Mouse (Mus musculus): ENCODE measurements around the gene Apba2. TPM values are rescaled to one million over a fixed set of nuclear protein-coding genes. Genes with fewer than 3 reads are reported as not detected.
A peak's percentile ranks its signal among the peaks of the same experiment; 100 is the strongest.

Apba2 gene
- polyA plus RNA-seq, 1 experiment, result not detected

DNA sequence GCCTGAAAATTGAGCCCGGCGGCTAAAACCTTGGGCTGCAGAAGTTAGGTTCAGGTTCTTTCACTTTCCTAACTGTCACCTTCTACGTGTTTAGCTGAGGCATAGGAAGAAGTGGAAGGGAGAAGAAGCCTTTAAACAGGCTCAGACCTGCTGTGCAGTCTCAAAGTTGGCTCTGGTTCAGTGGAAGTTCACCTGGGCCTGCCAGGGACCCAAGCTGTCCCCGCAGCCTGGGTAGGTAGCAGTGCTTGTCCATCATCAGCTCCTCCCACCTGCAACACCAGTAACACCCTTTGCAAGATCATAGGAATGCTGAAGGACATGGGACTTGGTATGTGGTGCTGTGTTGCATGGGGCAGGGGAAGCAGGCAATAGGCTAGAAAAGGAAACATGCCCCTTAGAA, 17.6 kb downstream of the Apba2 start:
- 98% methylated on average over 4 of the region's 4 CpGs for WGBS
- no peak overlapping the region for H3K4me3 ChIP-seq (ENCODE audit: insufficient read depth, low read depth, low read length)
- no peak for TF ChIP-seq POLR2A (IDR thresholded peaks at IDR 0.05; ENCODE audit: insufficient read depth, low read depth, low read length)
- TF ChIP-seq CTCF (IDR thresholded peaks at IDR 0.05; ENCODE audit: insufficient read depth, low read depth, low read length), result no peak
- no peak overlapping the region for H3K27ac ChIP-seq (ENCODE audit: insufficient read depth, low read depth, low read length)
- H3K4me1 ChIP-seq (ENCODE audit: control insufficient read depth, insufficient read depth, low read length), result peaks cover 5% of the 10 kb centered on the region

DNA sequence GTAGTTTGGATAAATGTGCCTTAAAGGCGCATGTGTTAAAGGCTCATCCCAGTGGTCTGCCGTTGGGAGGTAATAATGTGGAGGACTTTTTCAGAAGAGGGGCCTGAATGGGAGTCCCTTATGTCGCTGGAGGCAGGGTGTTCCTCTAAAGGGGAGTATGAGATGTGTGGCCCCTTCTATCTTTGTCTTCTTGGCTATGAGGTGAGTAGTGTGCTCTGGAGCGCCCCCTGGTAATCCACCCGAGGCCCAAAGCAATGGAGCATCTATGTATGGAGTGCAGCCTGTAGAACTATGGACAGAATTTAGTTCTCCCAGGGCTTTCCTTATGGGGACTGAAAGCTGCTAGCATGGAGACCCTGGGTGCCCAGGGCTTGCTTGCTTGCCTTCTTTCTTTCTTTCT, 18.0 kb downstream of the Apba2 start:
- Histone ChIP-seq H3K27ac (ENCODE audit: insufficient read depth, low read depth, low read length) (no peak overlapping the region), H3K4me3 (ENCODE audit: insufficient read depth, low read depth, low read length) (no peak overlapping the region), H3K4me1 (ENCODE audit: control insufficient read depth, insufficient read depth, low read length) (peaks cover 5% of the 10 kb centered on the region)
- TF ChIP-seq POLR2A (IDR thresholded peaks at IDR 0.05; ENCODE audit: insufficient read depth, low read depth, low read length), result no peak
- TF ChIP-seq CTCF (IDR thresholded peaks at IDR 0.05; ENCODE audit: insufficient read depth, low read depth, low read length), result no peak
- 78% methylated on average over 5 of the region's 5 CpGs for WGBS

DNA sequence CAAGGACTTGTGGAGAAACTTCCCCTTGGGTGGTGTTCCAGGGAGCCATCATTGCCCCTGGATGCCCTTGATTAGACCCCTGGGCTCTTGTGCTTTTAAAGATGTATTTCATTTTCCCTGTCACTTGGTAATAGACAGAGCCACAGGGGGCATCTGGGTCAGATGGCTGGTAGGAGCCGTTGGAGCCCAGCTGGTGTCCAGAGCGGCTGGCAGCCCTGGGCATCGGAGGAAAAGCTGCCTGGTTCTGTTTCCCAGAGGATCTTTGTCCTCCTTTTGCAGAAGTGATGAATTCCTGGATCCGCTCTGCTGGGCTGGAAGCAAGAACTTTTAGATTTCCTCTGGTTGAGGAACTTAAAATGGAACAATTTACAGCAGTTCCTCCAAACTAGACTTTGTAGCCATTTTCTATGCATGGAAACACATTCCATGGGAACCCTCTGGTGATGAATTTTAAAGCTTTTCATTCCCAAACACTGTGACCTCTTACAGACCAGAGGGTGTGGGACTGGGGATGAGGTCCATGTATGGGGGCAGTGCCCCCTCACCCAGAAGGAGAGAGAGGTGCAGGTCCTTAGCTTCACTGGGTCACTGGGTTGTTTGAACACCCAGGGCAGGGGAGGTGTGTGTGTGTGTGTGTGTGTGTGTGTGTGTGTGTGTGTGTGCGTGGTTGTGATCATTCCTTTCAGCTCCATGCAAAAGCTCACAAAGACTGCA, 20.3 kb downstream of the Apba2 start:
- 49% methylated on average over 5 of the region's 5 CpGs for WGBS
- peak overlapping the region; percentile 25; the same call in 1 of the 2 replicates for H3K27ac ChIP-seq (ENCODE audit: insufficient read depth, low read depth, low read length)
- no peak for TF ChIP-seq POLR2A (IDR thresholded peaks at IDR 0.05; ENCODE audit: insufficient read depth, low read depth, low read length)
- no peak for TF ChIP-seq CTCF (IDR thresholded peaks at IDR 0.05; ENCODE audit: insufficient read depth, low read depth, low read length)

DNA sequence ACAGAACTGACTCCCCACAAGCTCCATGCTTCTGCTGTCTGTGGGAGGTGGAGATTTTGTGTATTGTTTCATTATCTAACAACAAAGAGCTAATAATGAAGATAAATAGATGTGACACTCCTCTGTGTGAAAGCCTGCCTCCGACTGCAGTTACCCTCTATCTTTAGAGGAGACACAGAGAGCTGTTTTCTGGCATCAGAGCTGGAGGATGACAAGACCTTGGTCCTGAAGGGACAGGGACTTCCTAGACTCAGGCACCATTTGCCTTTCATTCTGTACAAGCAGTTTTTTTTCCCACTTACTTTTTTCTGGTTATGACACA, 20.9 kb downstream of the Apba2 start:
- 13% methylated on average over 1 of the region's 1 CpGs for WGBS
- Histone ChIP-seq H3K4me3 (ENCODE audit: insufficient read depth, low read depth, low read length) (no peak overlapping the region), H3K27ac (ENCODE audit: insufficient read depth, low read depth, low read length) (peak overlapping the region; percentile 25; the same call in 1 of the 2 replicates), H3K4me1 (ENCODE audit: control insufficient read depth, insufficient read depth, low read length) (peaks cover 5% of the 10 kb centered on the region)
- TF ChIP-seq CTCF (IDR thresholded peaks at IDR 0.05; ENCODE audit: insufficient read depth, low read depth, low read length), result no peak
- TF ChIP-seq POLR2A (IDR thresholded peaks at IDR 0.05; ENCODE audit: insufficient read depth, low read depth, low read length), result no peak

More for the DNA sequence above, 20.3 kb downstream of the Apba2 start:
- H3K4me1 ChIP-seq (ENCODE audit: control insufficient read depth, insufficient read depth, low read length), result peaks cover 5% of the 10 kb centered on the region
- H3K4me3 ChIP-seq (ENCODE audit: insufficient read depth, low read depth, low read length), result no peak overlapping the region

DNA sequence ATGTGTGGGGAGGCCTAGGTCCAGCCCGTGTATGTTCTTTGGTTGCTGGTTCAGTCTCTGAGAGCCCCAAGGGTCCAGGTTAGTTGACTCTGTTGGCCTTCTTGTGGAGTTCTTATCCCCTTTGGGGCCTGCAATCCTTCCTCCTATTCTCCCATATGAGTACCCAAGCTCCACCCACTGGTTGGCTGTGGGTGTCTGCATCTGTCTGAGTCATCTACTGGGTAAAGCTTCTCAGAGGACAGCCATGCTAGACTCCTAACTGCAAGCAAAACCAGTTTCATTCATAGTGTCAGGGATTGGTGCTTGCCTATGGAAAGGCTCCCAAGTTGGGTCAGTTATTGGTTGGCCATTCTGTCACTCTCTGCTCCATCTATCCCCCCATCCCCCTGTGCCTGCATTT, 29.8 kb downstream of the Apba2 start:
- no peak for TF ChIP-seq POLR2A (IDR thresholded peaks at IDR 0.05; ENCODE audit: insufficient read depth, low read depth, low read length)
- no peak for TF ChIP-seq CTCF (IDR thresholded peaks at IDR 0.05; ENCODE audit: insufficient read depth, low read depth, low read length)
- no peak overlapping the region for H3K4me3 ChIP-seq (ENCODE audit: insufficient read depth, low read depth, low read length)
- no peak overlapping the region for H3K27ac ChIP-seq (ENCODE audit: insufficient read depth, low read depth, low read length)
- no peaks in the 10 kb centered on the region for H3K4me1 ChIP-seq (ENCODE audit: control insufficient read depth, insufficient read depth, low read length)
- WGBS, result 87% methylated on average over 1 of the region's 1 CpGs

DNA sequence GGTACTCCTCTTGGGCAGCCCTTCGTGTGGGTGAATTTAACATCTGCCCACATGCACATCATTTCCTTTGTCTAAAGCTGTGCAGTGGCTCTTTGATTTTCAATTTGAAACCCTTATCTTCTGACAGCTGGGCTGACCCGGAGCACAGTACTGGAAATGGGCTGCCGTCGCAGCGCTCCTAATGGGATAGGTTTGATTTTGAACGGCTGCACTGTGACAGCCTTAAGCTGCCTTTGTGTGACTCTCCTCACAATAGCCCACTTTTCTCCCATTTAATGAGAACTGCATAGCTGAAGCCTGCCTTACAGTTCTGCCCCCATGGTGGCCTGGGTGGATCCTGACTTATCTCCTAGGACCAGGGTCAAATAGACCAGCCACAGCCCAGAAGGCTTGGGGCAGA, 31.9 kb downstream of the Apba2 start:
- H3K4me1 ChIP-seq (ENCODE audit: control insufficient read depth, insufficient read depth, low read length), result peaks cover 5% of the 10 kb centered on the region; the same call in 1 of the 2 replicates
- no peak overlapping the region for H3K27ac ChIP-seq (ENCODE audit: insufficient read depth, low read depth, low read length)
- 72% methylated on average over 6 of the region's 6 CpGs for WGBS
- no peak overlapping the region for H3K4me3 ChIP-seq (ENCODE audit: insufficient read depth, low read depth, low read length)
- TF ChIP-seq POLR2A (IDR thresholded peaks at IDR 0.05; ENCODE audit: insufficient read depth, low read depth, low read length) (no peak), CTCF (IDR thresholded peaks at IDR 0.05; ENCODE audit: insufficient read depth, low read depth, low read length) (no peak)

DNA sequence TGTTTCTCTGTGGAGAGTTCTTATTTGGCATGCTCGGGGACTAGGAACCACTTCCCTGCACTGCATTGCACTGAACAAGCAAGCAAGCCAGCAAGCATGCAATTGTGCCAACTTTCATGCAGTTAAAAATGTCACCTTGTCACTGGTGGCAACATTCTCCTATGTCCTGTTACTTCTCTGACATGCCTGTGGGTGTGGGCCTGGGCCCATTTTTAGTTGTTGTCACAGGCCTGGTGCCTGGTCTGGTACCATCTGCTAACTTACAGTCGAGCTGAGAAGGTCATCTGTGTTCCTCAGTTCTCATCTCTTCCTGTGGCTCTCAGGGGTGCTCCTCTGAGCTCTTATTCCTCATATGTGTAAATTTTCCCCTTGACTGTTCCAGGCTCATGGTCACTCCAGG, 33.8 kb downstream of the Apba2 start:
- no peak for TF ChIP-seq POLR2A (IDR thresholded peaks at IDR 0.05; ENCODE audit: insufficient read depth, low read depth, low read length)
- no peak for TF ChIP-seq CTCF (IDR thresholded peaks at IDR 0.05; ENCODE audit: insufficient read depth, low read depth, low read length)

DNA sequence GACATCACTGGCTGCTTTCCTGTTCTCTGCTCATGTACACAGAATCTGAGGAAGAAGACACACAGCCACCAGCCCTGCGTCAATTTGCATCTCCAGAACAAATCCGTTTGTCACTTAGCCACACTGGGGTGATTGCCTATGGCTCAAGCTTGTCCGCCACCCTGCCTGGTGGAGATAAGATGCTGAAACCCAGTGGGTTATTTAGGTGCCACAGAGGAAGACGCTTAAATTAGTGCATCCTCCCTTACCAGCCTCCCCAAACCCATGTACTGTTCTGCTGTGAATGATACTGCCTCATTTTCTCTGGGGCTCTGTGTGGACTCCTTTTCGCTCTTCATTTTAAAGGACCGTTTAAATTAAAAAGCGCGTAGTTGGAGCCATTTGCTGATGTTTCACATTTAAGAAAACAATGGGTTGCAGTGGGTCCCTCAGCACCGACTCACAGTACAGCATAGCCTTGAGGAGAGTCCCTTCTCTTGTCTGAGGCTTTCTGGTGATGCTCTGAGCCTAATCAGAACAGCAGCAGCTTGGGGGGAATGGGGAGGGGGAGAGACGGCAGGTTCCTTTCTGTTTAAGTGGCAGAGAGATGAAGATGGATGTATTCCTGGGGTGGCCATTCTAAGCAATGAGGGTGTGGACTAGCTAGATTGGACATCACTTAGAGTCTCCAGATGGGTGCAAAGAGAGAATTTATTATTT, 38.1 kb downstream of the Apba2 start:
- H3K27ac ChIP-seq (ENCODE audit: insufficient read depth, low read depth, low read length), result no peak overlapping the region
- WGBS, result 42% methylated on average over 10 of the region's 10 CpGs

More for the DNA sequence above, 33.8 kb downstream of the Apba2 start:
- WGBS, result 89% methylated on average over 2 of the region's 2 CpGs
- Histone ChIP-seq H3K27ac (ENCODE audit: insufficient read depth, low read depth, low read length) (no peak overlapping the region), H3K4me1 (ENCODE audit: control insufficient read depth, insufficient read depth, low read length) (peaks cover 8% of the 10 kb centered on the region; the same call in 1 of the 2 replicates), H3K4me3 (ENCODE audit: insufficient read depth, low read depth, low read length) (no peak overlapping the region)

DNA sequence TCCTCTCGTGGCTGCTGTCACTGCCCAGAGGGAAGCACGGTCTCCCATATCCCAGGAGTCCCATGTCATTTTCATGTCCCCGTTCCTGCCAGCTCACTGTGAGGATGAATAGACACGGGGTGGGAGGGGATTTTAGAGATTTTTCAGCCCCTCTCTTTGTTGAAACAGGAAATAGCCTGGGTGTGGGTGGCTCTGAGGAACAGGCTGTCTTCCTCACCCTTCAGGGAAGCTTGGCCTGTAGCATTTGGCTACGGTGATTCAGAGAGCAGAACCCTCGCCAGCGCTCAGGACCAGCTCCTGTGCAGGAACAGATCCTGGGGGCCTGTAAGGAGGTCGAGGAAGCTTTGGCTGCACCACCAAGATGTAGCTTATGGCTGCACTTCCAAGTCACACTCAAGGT, 45.3 kb downstream of the Apba2 start:
- Histone ChIP-seq H3K27ac (ENCODE audit: insufficient read depth, low read depth, low read length) (no peak overlapping the region), H3K4me1 (ENCODE audit: control insufficient read depth, insufficient read depth, low read length) (peaks cover 16% of the 10 kb centered on the region), H3K4me3 (ENCODE audit: insufficient read depth, low read depth, low read length) (no peak overlapping the region)
- WGBS, result 44% methylated on average over 8 of the region's 8 CpGs
- TF ChIP-seq POLR2A (IDR thresholded peaks at IDR 0.05; ENCODE audit: insufficient read depth, low read depth, low read length), result no peak
- no peak for TF ChIP-seq CTCF (IDR thresholded peaks at IDR 0.05; ENCODE audit: insufficient read depth, low read depth, low read length)

More for the DNA sequence above, 38.1 kb downstream of the Apba2 start:
- no peak overlapping the region for H3K4me3 ChIP-seq (ENCODE audit: insufficient read depth, low read depth, low read length)
- H3K4me1 ChIP-seq (ENCODE audit: control insufficient read depth, insufficient read depth, low read length), result peaks cover 8% of the 10 kb centered on the region; the same call in 1 of the 2 replicates
- TF ChIP-seq CTCF (IDR thresholded peaks at IDR 0.05; ENCODE audit: insufficient read depth, low read depth, low read length) (no peak), POLR2A (IDR thresholded peaks at IDR 0.05; ENCODE audit: insufficient read depth, low read depth, low read length) (no peak)

All from olfactory bulb, adult 2 months (tissue).